Mouse (Mus musculus) testis, adult 2 months (tissue): ENCODE data around the gene Ppp2r5e. TPM values are rescaled to one million over a fixed set of nuclear protein-coding genes. Genes with fewer than 3 reads are reported as not detected.
A peak's percentile ranks its signal among the peaks of the same experiment; 100 is the strongest.

Experiments
- H3K27ac ChIP-seq: fragments of 200-500 bp; 2 replicates; pipeline ENCODE4 v1.5.1; 2012; ENCODE audit warnings: low read depth, low read length; ENCODE audit not compliant: control insufficient read depth, insufficient read depth
- H3K27me3 ChIP-seq: fragments of 200-500 bp; 2 replicates; pipeline ENCODE4 v1.6.1; 2012; ENCODE audit warnings: mild to moderate bottlenecking, low read length, moderate library complexity; ENCODE audit not compliant: control insufficient read depth, insufficient read depth
- H3K36me3 ChIP-seq: fragments of 200-500 bp; 2 replicates; pipeline ENCODE4 v1.6.1; 2012; ENCODE audit warnings: mild to moderate bottlenecking, low read length; ENCODE audit not compliant: control insufficient read depth, insufficient read depth
- H3K4me1 ChIP-seq: fragments of 200-500 bp; 2 replicates; pipeline ENCODE4 v1.6.1; 2012; ENCODE audit warnings: low read length; ENCODE audit not compliant: control insufficient read depth, insufficient read depth
- H3K4me3 ChIP-seq: fragments of 200-500 bp; 2 replicates; pipeline ENCODE4 v1.5.1; 2012; ENCODE audit warnings: low read depth, mild to moderate bottlenecking, low read length, moderate library complexity, mixed read lengths; ENCODE audit not compliant: control insufficient read depth
- CTCF ChIP-seq: fragments of 200-500 bp; IDR thresholded peaks from 2 replicates; pipeline ENCODE4 v1.5.1; 2012; ENCODE audit warnings: low read depth, mild to moderate bottlenecking, inconsistent platforms, low read length, moderate library complexity; ENCODE audit not compliant: control insufficient read depth, insufficient read depth, insufficient replicate concordance
- POLR2A ChIP-seq: fragments of 200-500 bp; IDR thresholded peaks from 2 replicates; pipeline ENCODE4 v1.6.1; 2012; ENCODE audit warnings: low read depth, mild to moderate bottlenecking, inconsistent platforms, low read length, moderate library complexity; ENCODE audit not compliant: control insufficient read depth
- polyA plus RNA-seq: library from polyadenylated mRNA; depleted of rRNA; stranded (reverse); fragments of >200 nt; gene quantifications from 2 replicates; pipeline ENCODE4 v1.2.3, GENCODE M21; 2012

The Ppp2r5e gene
- polyA plus RNA-seq, 1 experiment, result 93.9 TPM

DNA sequence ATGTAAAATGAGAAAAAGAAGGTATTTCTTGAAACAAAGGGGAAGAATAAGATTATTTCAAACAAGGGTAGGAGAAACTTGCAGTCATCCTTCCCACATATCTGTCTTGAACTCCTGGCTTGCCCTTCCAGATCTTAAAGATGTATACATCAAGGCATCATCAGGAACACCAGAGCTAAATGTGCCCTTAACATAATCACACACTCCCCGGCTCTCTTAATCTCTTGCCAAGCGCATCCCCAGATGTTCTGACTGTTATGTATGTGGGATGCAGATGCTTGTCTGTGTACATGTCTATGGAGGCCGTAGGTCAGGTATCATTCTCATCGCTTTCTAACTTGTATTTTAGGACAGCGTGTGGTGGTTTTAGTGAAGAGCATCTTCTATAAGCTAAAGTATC is 27.2 kb upstream of the Ppp2r5e start:
- Histone ChIP-seq H3K27me3 (no peaks in the 10 kb centered on the region), H3K36me3 (no peaks in the 10 kb centered on the region), H3K27ac (no peak overlapping the region), H3K4me3 (no peak overlapping the region), H3K4me1 (no peaks in the 10 kb centered on the region)
- TF ChIP-seq CTCF (no peak), POLR2A (no peak)

DNA sequence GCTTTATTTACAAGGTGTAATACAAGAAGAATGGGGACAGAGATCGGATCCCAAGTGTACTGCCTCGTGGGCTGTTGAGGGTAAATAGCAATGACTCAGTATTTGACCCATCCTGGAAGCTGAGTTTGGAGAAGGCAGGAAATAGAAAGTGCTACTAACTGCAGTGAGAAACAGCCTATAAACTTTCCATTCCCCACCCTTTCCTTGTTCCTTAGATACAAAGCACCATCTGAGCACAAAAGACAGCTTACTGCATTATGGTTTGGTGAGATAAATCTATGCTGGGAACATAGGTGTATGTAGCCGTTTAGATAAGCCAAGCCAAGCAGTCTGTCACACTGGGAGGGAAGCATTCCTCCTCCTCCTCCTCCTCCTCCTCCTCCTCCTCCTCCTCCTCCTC is 26.8 kb upstream of the Ppp2r5e start:
- H3K4me3 ChIP-seq, result no peak overlapping the region
- no peaks in the 10 kb centered on the region for H3K36me3 ChIP-seq
- TF ChIP-seq CTCF (no peak), POLR2A (no peak)
- no peak overlapping the region for H3K27ac ChIP-seq
- H3K4me1 ChIP-seq, result no peaks in the 10 kb centered on the region
- no peaks in the 10 kb centered on the region for H3K27me3 ChIP-seq

DNA sequence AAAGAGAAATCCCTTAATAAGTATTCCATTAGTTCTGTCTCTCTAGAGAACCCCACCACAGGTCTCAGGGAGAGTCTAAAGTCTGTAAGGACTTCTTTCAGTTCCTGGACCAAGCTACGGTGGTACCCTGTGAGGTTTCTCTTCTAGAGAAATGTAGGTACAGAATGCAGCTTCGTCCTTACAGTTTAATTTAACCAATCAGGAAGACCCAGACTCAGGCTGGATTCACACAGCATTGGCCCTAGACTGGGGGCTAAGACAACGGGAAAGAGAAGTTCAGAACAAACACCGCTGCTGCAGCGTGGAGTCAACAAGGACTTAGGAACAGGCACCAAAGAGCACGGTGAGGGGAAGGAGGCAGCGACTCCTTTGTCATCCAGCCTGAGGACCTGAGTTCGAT is 20.8 kb upstream of the Ppp2r5e start:
- no peaks in the 10 kb centered on the region for H3K27me3 ChIP-seq
- no peak overlapping the region for H3K4me3 ChIP-seq
- H3K4me1 ChIP-seq, result peaks cover 2% of the 10 kb centered on the region; the same call in 1 of the 2 replicates
- H3K27ac ChIP-seq, result no peak overlapping the region
- no peak for TF ChIP-seq POLR2A
- no peak for TF ChIP-seq CTCF
- no peaks in the 10 kb centered on the region for H3K36me3 ChIP-seq

DNA sequence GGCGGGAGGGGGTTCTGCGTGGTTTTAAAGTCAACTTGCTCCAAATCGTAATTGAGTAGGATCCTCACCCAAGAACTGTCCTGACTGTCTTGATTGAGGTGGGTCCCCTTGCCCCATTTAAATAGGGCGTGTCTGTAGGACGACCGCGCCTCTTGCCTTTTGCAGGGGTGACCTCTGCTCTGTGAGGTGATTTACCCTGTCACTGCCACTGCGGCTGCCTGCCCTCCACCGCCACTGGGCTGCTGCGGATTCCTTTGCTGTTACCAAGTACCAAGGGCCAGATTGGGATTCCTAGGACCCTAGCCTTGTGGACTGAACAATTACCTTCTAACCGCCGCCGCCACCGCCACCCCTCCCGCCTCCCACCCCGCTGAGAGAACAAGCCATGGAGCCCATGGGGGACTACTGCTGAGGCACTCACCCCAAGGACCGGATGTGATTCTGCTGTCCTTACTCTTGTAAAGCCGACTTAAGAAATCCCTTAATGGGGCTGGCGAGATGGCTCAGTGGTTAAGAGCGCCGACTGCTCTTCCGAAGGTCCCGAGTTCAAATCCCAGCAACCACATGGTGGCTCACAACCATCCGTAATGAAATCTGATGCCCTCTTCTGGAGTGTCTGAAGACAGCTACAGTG is 20.2 kb upstream of the Ppp2r5e start:
- no peaks in the 10 kb centered on the region for H3K36me3 ChIP-seq
- no peak overlapping the region for H3K27ac ChIP-seq
- peak overlapping the region; percentile 27 for H3K4me3 ChIP-seq
- peaks cover 2% of the 10 kb centered on the region; the same call in 1 of the 2 replicates for H3K4me1 ChIP-seq
- no peak for TF ChIP-seq POLR2A
- TF ChIP-seq CTCF, result no peak
- H3K27me3 ChIP-seq, result no peaks in the 10 kb centered on the region

DNA sequence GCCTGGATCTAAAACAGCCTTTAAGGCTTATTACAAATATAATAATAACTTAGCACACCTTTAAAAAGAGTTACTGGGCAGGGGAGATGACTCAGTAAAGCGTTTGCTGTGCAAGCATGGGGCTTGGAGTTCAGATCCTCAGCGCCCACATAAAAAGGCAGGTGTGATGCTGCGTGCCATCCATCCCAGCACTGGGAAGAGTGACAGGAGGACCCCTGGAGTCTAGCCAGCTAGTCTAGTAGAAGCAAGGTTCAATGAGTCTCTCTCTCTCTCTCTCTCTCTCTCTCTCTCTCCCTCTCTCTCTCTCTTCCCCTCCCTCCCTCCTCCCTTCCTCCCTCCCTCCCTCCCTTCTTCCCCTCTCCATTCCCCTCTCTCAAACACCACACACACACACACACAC is 19.5 kb upstream of the Ppp2r5e start:
- Histone ChIP-seq H3K4me1 (peaks cover 2% of the 10 kb centered on the region; the same call in 1 of the 2 replicates), H3K27ac (no peak overlapping the region), H3K4me3 (no peak overlapping the region), H3K27me3 (no peaks in the 10 kb centered on the region), H3K36me3 (no peaks in the 10 kb centered on the region)
- TF ChIP-seq CTCF (no peak), POLR2A (no peak)

DNA sequence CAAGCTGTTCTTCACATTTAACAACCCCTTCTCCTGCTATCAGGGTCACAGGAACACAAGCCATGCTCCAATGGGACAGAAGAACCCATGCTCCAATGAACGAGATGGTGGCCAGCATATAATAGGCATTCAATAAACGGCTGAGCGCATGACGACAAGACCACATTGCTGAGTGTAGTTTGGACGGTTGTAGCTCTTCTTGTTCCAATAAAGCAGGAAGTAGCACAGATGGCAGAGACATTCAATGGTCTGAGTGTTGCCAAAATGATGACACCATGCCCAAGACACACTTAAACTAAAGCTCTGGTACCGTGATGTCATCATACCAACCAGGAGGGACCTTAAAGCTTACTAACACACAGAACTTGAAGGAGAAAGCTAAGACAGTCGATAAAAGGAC is 16.7 kb upstream of the Ppp2r5e start:
- no peaks in the 10 kb centered on the region for H3K27me3 ChIP-seq
- no peaks in the 10 kb centered on the region for H3K36me3 ChIP-seq
- TF ChIP-seq POLR2A (no peak), CTCF (no peak)
- peaks cover 2% of the 10 kb centered on the region; the same call in 1 of the 2 replicates for H3K4me1 ChIP-seq
- H3K4me3 ChIP-seq, result no peak overlapping the region
- H3K27ac ChIP-seq, result no peak overlapping the region

DNA sequence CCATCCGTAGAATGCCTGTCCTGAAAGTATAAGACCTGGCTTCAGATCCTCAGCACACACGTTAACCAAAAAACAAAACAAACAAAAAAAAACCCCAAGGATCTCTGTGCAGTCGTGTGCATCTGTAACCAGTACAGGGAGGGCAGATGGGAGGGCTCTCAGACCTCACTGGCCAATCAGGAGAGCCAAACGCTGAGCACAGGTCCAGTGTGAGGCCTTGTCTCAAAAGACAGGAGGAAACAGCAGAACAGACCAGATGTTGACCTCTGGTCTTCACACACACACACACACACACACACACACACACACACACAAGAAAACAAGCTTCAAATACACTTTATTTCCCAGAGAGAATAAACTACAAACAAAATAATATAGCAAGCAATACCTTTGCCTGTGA is 3.4 kb upstream of the Ppp2r5e start:
- Histone ChIP-seq H3K36me3 (no peaks in the 10 kb centered on the region), H3K27ac (no peak overlapping the region)
- TF ChIP-seq CTCF (no peak), POLR2A (no peak)

DNA sequence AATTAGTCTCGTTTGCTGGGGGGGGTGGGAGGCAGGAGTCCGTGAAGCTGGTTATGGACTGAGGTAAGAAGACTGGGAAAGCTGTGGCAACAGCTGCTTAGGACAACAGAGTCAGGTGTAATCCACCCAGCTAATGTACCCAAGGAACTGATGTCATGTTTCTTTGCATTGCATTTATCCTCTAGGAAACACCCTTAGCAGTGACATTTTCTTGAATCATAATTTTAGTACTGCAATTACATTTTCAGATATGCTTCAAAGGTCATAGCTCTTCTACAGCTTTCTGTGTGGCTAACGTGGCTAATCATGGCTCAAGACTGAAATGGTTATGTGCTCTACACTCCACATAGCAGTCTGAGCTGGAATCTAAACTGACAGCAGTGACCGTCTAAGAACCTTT is 2.9 kb upstream of the Ppp2r5e start:
- H3K4me3 ChIP-seq, result no peak overlapping the region
- TF ChIP-seq POLR2A (no peak), CTCF (no peak)
- H3K27ac ChIP-seq, result no peak overlapping the region
- H3K27me3 ChIP-seq, result no peaks in the 10 kb centered on the region
- no peaks in the 10 kb centered on the region for H3K36me3 ChIP-seq
- H3K4me1 ChIP-seq, result no peaks in the 10 kb centered on the region

More for the DNA sequence above, 3.4 kb upstream of the Ppp2r5e start:
- H3K4me3 ChIP-seq, result no peak overlapping the region
- no peaks in the 10 kb centered on the region for H3K27me3 ChIP-seq
- no peaks in the 10 kb centered on the region for H3K4me1 ChIP-seq

DNA sequence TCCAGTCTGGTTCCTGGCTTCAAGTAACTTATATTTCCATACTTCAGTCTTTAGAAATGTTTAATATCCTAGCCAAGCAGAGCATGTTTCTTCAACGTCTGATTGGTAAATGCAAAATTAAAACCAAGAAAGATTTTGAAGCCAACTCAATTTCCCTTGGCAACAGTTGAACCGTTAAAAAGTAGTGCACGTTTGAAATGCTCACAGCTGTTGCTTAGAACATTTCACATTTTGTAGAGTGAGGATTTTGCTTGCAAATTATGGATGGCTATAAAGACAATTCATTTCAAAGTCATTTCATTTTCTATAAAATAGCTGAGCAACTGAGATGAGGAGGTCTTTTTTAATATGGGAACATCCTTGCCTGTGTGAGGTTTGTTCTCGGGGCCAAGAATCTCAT is 1.7 kb upstream of the Ppp2r5e start:
- H3K27me3 ChIP-seq, result no peaks in the 10 kb centered on the region
- H3K4me1 ChIP-seq, result peaks cover 2% of the 10 kb centered on the region; the same call in 1 of the 2 replicates
- no peak overlapping the region for H3K4me3 ChIP-seq
- H3K36me3 ChIP-seq, result no peaks in the 10 kb centered on the region
- no peak for TF ChIP-seq POLR2A
- TF ChIP-seq CTCF, result no peak
- H3K27ac ChIP-seq, result no peak overlapping the region
